Mouse (Mus musculus): Measurements from ENCODE around the gene Cx3cr1. TPM values are rescaled to one million over a fixed set of nuclear protein-coding genes. Genes with fewer than 3 reads are reported as not detected.
A peak's percentile ranks its signal among the peaks of the same experiment; 100 is the strongest.

The Cx3cr1 gene
- polyA plus RNA-seq, 1 experiment = 3.9 TPM

- Histone ChIP-seq H3K36me3 (ENCODE audit: control insufficient read depth, insufficient read depth, low read length) (no peaks in the 10 kb centered on the region), H3K27ac (ENCODE audit: insufficient read depth, low read depth, low read length) (no peak overlapping the region), H3K27me3 (ENCODE audit: control insufficient read depth, insufficient read depth, low read length) (no peaks in the 10 kb centered on the region), H3K4me1 (ENCODE audit: control insufficient read depth, insufficient read depth, insufficient read length, low read length) (peaks cover 4% of the 10 kb centered on the region; the same call in 1 of the 2 replicates), H3K4me3 (ENCODE audit: low read depth, low read length) (no peak overlapping the region)
- WGBS = 100% methylated on average over 1 of the region's 1 CpGs
- TF ChIP-seq POLR2A (IDR thresholded peaks at IDR 0.05; ENCODE audit: low read depth, low read length) (no peak), CTCF (IDR thresholded peaks at IDR 0.05; ENCODE audit: extremely low read depth, insufficient read length, insufficient replicate concordance, low read depth, low read length) (no peak)
Observed at GRCm38 (mm10) chr9:119943326-119943725, 126.4 kb downstream of the Cx3cr1 start.

- no peak overlapping the region for H3K27ac ChIP-seq (ENCODE audit: insufficient read depth, low read depth, low read length)
- TF ChIP-seq POLR2A (IDR thresholded peaks at IDR 0.05; ENCODE audit: low read depth, low read length) (no peak), CTCF (IDR thresholded peaks at IDR 0.05; ENCODE audit: extremely low read depth, insufficient read length, insufficient replicate concordance, low read depth, low read length) (no peak)
- peaks cover 11% of the 10 kb centered on the region for H3K4me1 ChIP-seq (ENCODE audit: control insufficient read depth, insufficient read depth, insufficient read length, low read length)
- WGBS = 84% methylated on average over 14 of the region's 14 CpGs
- no peaks in the 10 kb centered on the region for H3K36me3 ChIP-seq (ENCODE audit: control insufficient read depth, insufficient read depth, low read length)
- no peak overlapping the region for H3K4me3 ChIP-seq (ENCODE audit: low read depth, low read length)
- no peaks in the 10 kb centered on the region for H3K27me3 ChIP-seq (ENCODE audit: control insufficient read depth, insufficient read depth, low read length)
Observed at GRCm38 (mm10) chr9:119941861-119942260, 127.8 kb downstream of the Cx3cr1 start.

GRCm38 (mm10) chr9:119941407-119941806 is 128.3 kb downstream of the Cx3cr1 start:
- 59% methylated on average over 5 of the region's 5 CpGs for WGBS
- H3K4me1 ChIP-seq (ENCODE audit: control insufficient read depth, insufficient read depth, insufficient read length, low read length) = peaks cover 13% of the 10 kb centered on the region
- no peak overlapping the region for H3K27ac ChIP-seq (ENCODE audit: insufficient read depth, low read depth, low read length)
- no peaks in the 10 kb centered on the region for H3K27me3 ChIP-seq (ENCODE audit: control insufficient read depth, insufficient read depth, low read length)
- TF ChIP-seq CTCF (IDR thresholded peaks at IDR 0.05; ENCODE audit: extremely low read depth, insufficient read length, insufficient replicate concordance, low read depth, low read length) (no peak), POLR2A (IDR thresholded peaks at IDR 0.05; ENCODE audit: low read depth, low read length) (no peak)
- no peak overlapping the region for H3K4me3 ChIP-seq (ENCODE audit: low read depth, low read length)
- no peaks in the 10 kb centered on the region for H3K36me3 ChIP-seq (ENCODE audit: control insufficient read depth, insufficient read depth, low read length)

- Histone ChIP-seq H3K27me3 (ENCODE audit: control insufficient read depth, insufficient read depth, low read length) (no peaks in the 10 kb centered on the region), H3K4me3 (ENCODE audit: low read depth, low read length) (no peak overlapping the region), H3K27ac (ENCODE audit: insufficient read depth, low read depth, low read length) (no peak overlapping the region), H3K4me1 (ENCODE audit: control insufficient read depth, insufficient read depth, insufficient read length, low read length) (peaks cover 15% of the 10 kb centered on the region), H3K36me3 (ENCODE audit: control insufficient read depth, insufficient read depth, low read length) (no peaks in the 10 kb centered on the region)
- WGBS = 82% methylated on average over 10 of the region's 10 CpGs
- no peak for TF ChIP-seq CTCF (IDR thresholded peaks at IDR 0.05; ENCODE audit: extremely low read depth, insufficient read length, insufficient replicate concordance, low read depth, low read length)
- TF ChIP-seq POLR2A (IDR thresholded peaks at IDR 0.05; ENCODE audit: low read depth, low read length) = no peak
Observed at GRCm38 (mm10) chr9:119939646-119940045, 130.0 kb downstream of the Cx3cr1 start.

- TF ChIP-seq CTCF (IDR thresholded peaks at IDR 0.05; ENCODE audit: extremely low read depth, insufficient read length, insufficient replicate concordance, low read depth, low read length) = no peak
- Histone ChIP-seq H3K27ac (ENCODE audit: insufficient read depth, low read depth, low read length) (no peak overlapping the region), H3K4me1 (ENCODE audit: control insufficient read depth, insufficient read depth, insufficient read length, low read length) (peaks cover 20% of the 10 kb centered on the region), H3K36me3 (ENCODE audit: control insufficient read depth, insufficient read depth, low read length) (no peaks in the 10 kb centered on the region), H3K27me3 (ENCODE audit: control insufficient read depth, insufficient read depth, low read length) (no peaks in the 10 kb centered on the region), H3K4me3 (ENCODE audit: low read depth, low read length) (no peak overlapping the region)
- WGBS = 39% methylated on average over 4 of the region's 4 CpGs
Observed at GRCm38 (mm10) chr9:119938496-119938895, 131.2 kb downstream of the Cx3cr1 start.

- peak within 1 kb of the TSS; percentile 98 for H3K4me3 ChIP-seq (ENCODE audit: low read depth, low read length)
- peak; percentile 38 for TF ChIP-seq POLR2A (IDR thresholded peaks at IDR 0.05; ENCODE audit: low read depth, low read length)
- no peak for TF ChIP-seq CTCF (IDR thresholded peaks at IDR 0.05; ENCODE audit: extremely low read depth, insufficient read length, insufficient replicate concordance, low read depth, low read length)
- peaks cover 31% of the 10 kb centered on the region for H3K4me1 ChIP-seq (ENCODE audit: control insufficient read depth, insufficient read depth, insufficient read length, low read length)
- no peaks in the 10 kb centered on the region for H3K36me3 ChIP-seq (ENCODE audit: control insufficient read depth, insufficient read depth, low read length)
- H3K27ac ChIP-seq (ENCODE audit: insufficient read depth, low read depth, low read length) = peak within 1 kb of the TSS; percentile 65
- no peaks in the 10 kb centered on the region for H3K27me3 ChIP-seq (ENCODE audit: control insufficient read depth, insufficient read depth, low read length)
- under 1% methylated on average over 40 of the region's 40 CpGs for WGBS
Observed at GRCm38 (mm10) chr9:119937005-119937773, 132.5 kb downstream of the Cx3cr1 start, which contains the start of the genes Gorasp1 and Ttc21a. Gene Gorasp1 (minus strand): TSS chr9:119937565. Gene Ttc21a (plus strand): TSS chr9:119937606.

- TF ChIP-seq CTCF (IDR thresholded peaks at IDR 0.05; ENCODE audit: extremely low read depth, insufficient read length, insufficient replicate concordance, low read depth, low read length) = no peak
- no peak for TF ChIP-seq POLR2A (IDR thresholded peaks at IDR 0.05; ENCODE audit: low read depth, low read length)
- 65% methylated on average over 6 of the region's 6 CpGs for WGBS
- H3K27me3 ChIP-seq (ENCODE audit: control insufficient read depth, insufficient read depth, low read length) = no peaks in the 10 kb centered on the region
Observed at GRCm38 (mm10) chr9:119933675-119934074, 136.0 kb downstream of the Cx3cr1 start.

More at GRCm38 (mm10) chr9:119933675-119934074, 136.0 kb downstream of the Cx3cr1 start:
- Histone ChIP-seq H3K27ac (ENCODE audit: insufficient read depth, low read depth, low read length) (no peak overlapping the region), H3K36me3 (ENCODE audit: control insufficient read depth, insufficient read depth, low read length) (peaks cover 17% of the 10 kb centered on the region), H3K4me1 (ENCODE audit: control insufficient read depth, insufficient read depth, insufficient read length, low read length) (peaks cover 32% of the 10 kb centered on the region), H3K4me3 (ENCODE audit: low read depth, low read length) (no peak overlapping the region)

Data from small intestine, adult 2 months (tissue).